Mouse (Mus musculus) lung, embryonic 14.5 days (tissue): ENCODE measurements around the gene Ubox5. TPM values are rescaled to one million over a fixed set of nuclear protein-coding genes. Genes with fewer than 3 reads are reported as not detected.

ENCODE experiments used
- ATAC-seq: fragments of 200-750 bp; cut with Nextera tagmentation; 2 replicates; pipeline ENCODE4 v1.8.0; 2017; ENCODE audit warnings: mild to moderate bottlenecking, moderate TSS enrichment, moderate library complexity; ENCODE audit not compliant: insufficient read depth
- DNase-seq: peaks from one replicate; pipeline ENCODE4 v3.0.0-alpha.2; 2015
- H3K27ac ChIP-seq: fragments of 300-500 bp; sonication (generic); 2 replicates; pipeline ENCODE4 v1.5.1; 2014; ENCODE audit warnings: low read depth, mild to moderate bottlenecking, moderate library complexity
- H3K27me3 ChIP-seq: fragments of 300-500 bp; sonication (generic); 2 replicates; pipeline ENCODE4 v1.6.1; 2014; ENCODE audit warnings: low read length, control low read depth; ENCODE audit not compliant: insufficient read depth
- H3K36me3 ChIP-seq: fragments of 300-500 bp; sonication (generic); 2 replicates; pipeline ENCODE4 v1.6.1; 2014; ENCODE audit warnings: control low read depth; ENCODE audit not compliant: insufficient read depth
- H3K4me1 ChIP-seq: fragments of 300-500 bp; sonication (generic); 2 replicates; pipeline ENCODE4 v1.6.1; 2014; ENCODE audit warnings: antibody characterized with exemption, control low read depth; ENCODE audit not compliant: insufficient read depth
- H3K4me2 ChIP-seq: fragments of 300-500 bp; sonication (generic); 2 replicates; pipeline ENCODE4 v1.6.1; 2014; ENCODE audit warnings: mild to moderate bottlenecking
- H3K4me3 ChIP-seq: fragments of 300-500 bp; sonication (generic); 2 replicates; pipeline ENCODE4 v1.5.1; 2014; ENCODE audit warnings: low read depth, low read length
- H3K9ac ChIP-seq: fragments of 300-500 bp; sonication (generic); 2 replicates; pipeline ENCODE4 v1.6.1; 2014
- H3K9me3 ChIP-seq: fragments of 300-500 bp; sonication (generic); 2 replicates; pipeline ENCODE4 v1.6.1; 2016; ENCODE audit warnings: low read depth, low read length, control low read depth
- CTCF ChIP-seq: IDR thresholded peaks from 2 replicates; pipeline ENCODE4 v1.5.1; 2016; ENCODE audit warnings: antibody characterized with exemption, low read depth
- WGBS: fragments of 180-500 bp; shearing (Covaris S2); extraction: QIAGEN DNeasy Blood & Tissue Kit; methylation state at CpG from one replicate; pipeline ENCODE4 v1.1.7; 2014; 5-methylcytosine and 5-hydroxymethylcytosine counted together
- polyA plus RNA-seq: library from polyadenylated mRNA; unstranded; fragments of >200 nt; fragmentation: Nextera tagmentation; extraction: Ambion mirVana; gene quantifications from 2 replicates; pipeline ENCODE4 v1.2.1, GENCODE M21; 2014

Ubox5 gene
- polyA plus RNA-seq, 1 experiment from 2014 or later: 12.4 TPM

DNA sequence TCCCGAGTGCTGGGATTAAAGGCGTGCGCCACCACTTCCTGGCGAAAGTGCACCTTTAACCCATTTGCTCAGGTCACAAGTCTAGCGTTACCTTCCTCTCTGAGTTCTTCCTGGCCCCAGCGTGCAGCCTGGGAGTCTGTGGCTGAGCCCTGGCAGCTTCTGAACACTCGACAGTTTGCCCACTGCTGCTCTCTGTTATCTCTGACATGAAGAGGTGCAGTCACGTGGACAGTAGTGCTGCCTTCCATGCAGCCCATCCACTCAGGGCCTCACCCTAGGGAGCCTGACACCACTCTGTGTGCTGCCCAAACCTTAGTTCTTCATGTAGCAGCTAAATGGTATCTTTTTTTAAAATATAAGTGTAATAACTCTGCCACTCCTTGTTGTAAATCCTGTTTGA is 82.9 kb downstream of the Ubox5 start:
- Histone ChIP-seq H3K4me3 (no peak overlapping the region), H3K27me3 (no peaks in the 10 kb centered on the region), H3K4me2 (no peak overlapping the region), H3K4me1 (no peaks in the 10 kb centered on the region), H3K9me3 (no peaks in the 10 kb centered on the region), H3K36me3 (peaks cover 83% of the 10 kb centered on the region), H3K9ac (no peak overlapping the region), H3K27ac (no peak overlapping the region)
- DNase-seq (no peak), ATAC-seq (no peak)
- TF ChIP-seq CTCF: no peak
- 85% methylated on average over 8 of the region's 8 CpGs for WGBS

GRCm38 (mm10) chr2:130540266-130540665 is 89.6 kb downstream of the Ubox5 start:
- WGBS: 67% methylated on average over 9 of the region's 9 CpGs
- no peak overlapping the region for H3K4me2 ChIP-seq
- ATAC-seq (no peak), DNase-seq (no peak)
- H3K27ac ChIP-seq: no peak overlapping the region
- no peak overlapping the region for H3K4me3 ChIP-seq
- peaks cover 59% of the 10 kb centered on the region for H3K36me3 ChIP-seq
- no peaks in the 10 kb centered on the region for H3K4me1 ChIP-seq
- H3K9me3 ChIP-seq: no peaks in the 10 kb centered on the region
- H3K9ac ChIP-seq: no peak overlapping the region
- H3K27me3 ChIP-seq: no peaks in the 10 kb centered on the region
- no peak for TF ChIP-seq CTCF

Other genes starting within 250 kb of the Ubox5 start
- gene Cpxm1, start 232.5 kb downstream of the Ubox5 start, polyA plus RNA-seq: 49.1 and 59.0 TPM in 2 replicates
- not detected in 2 replicates for gene Gm28372, start 224.8 kb downstream of the Ubox5 start, polyA plus RNA-seq
- gene 1700020A23Rik, start 224.8 kb downstream of the Ubox5 start, polyA plus RNA-seq: not detected in 2 replicates
- gene Tmem239, start 223.6 kb downstream of the Ubox5 start, polyA plus RNA-seq: not detected in 2 replicates
- 63.3 and 66.0 TPM in 2 replicates for gene Vps16, start 205.7 kb downstream of the Ubox5 start, polyA plus RNA-seq
- gene Pced1a, start 205.3 kb downstream of the Ubox5 start, polyA plus RNA-seq: 10.8 and 13.5 TPM in 2 replicates
- gene Ptpra, start 179.8 kb downstream of the Ubox5 start, polyA plus RNA-seq: 91.5 and 99.3 TPM in 2 replicates
- 88.6 and 93.1 TPM in 2 replicates for gene Mrps26, start 66.3 kb downstream of the Ubox5 start, polyA plus RNA-seq
- gene Oxt, start 53.9 kb downstream of the Ubox5 start, polyA plus RNA-seq: not detected in 2 replicates
- gene Avp, start 47.5 kb downstream of the Ubox5 start, polyA plus RNA-seq: not detected in 2 replicates
- gene Fastkd5, start within 50 bp of the Ubox5 start, polyA plus RNA-seq: 18.3 and 18.6 TPM in 2 replicates
- 1.0 TPM in 2 replicates for gene Lzts3, start 12.8 kb upstream of the Ubox5 start, polyA plus RNA-seq
- gene Ddrgk1, start 34.6 kb upstream of the Ubox5 start, polyA plus RNA-seq: 52.0 and 55.6 TPM in 2 replicates
- 108 and 111 TPM in 2 replicates for gene Itpa, start 37.6 kb upstream of the Ubox5 start, polyA plus RNA-seq
- 0.68 and 0.78 TPM in 2 replicates for gene Slc4a11, start 67.5 kb upstream of the Ubox5 start, polyA plus RNA-seq